Comparison of ENCODE assay signal across 16 mouse cellular contexts in the genomic region with DNA sequence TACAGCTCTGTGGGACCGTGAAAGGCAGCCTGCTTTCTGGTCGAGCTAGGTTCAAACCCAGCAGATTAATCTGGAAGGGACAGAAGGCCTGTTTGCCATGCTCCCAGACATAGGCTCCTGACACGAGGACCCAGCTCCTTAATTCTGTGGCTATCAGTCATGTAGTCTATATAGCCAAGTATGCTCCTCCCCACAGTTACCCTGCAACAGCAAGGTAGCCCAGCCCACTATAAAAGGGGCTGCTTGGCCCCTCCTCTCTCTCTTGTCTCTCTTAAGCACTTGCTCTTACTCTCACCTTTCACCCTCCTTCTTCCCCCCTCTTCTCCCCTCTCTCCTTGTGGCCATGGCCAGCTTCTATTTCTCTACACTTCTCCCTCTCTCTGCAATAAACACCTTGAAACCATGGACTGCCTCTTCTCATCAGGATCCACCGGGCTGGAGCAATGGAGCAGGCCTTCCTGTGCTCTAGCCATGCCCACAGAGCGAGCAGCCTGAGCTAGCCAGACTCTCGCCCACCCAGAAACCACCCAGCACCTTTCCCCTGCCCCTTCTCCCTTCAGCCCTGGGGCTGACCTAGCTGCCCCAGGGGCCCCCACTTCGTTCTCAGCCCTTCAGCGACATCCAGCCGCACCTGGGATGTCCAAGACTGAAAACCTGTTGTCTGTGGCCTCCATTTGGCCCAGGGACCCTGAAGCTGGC. TPM values are rescaled to one million over a fixed set of nuclear protein-coding genes. Genes with fewer than 3 reads are reported as not detected.
A peak's percentile ranks its signal among the peaks of the same experiment; 100 is the strongest.
DNase-seq lines count a peak whose midpoint lies in the region; ATAC-seq lines count a peak whose summit lies in the region.
"Had no signal": no experiment of that assay in that cellular context is flagged by ENCODE, and none has a peak within 500 bp of the region (broad histone marks: within the 10 kb centered on the region; RNA-seq: fewer than 3 reads in every experiment).

No protein-coding gene starts in this region.

- peaks cover 22% of the 10 kb centered on the region for H3K4me1 ChIP-seq in liver, embryonic 13.5 days (replicated peaks)
- H3K4me1 ChIP-seq: hindbrain, embryonic 13.5 days; intestine, embryonic 15.5 days; midbrain, embryonic 13.5 days had no signal

- H3K9ac ChIP-seq in liver, embryonic 13.5 days = peak overlapping the region; percentile 64
- H3K9ac ChIP-seq: hindbrain, embryonic 13.5 days; intestine, embryonic 15.5 days; limb, embryonic 12.5 days; midbrain, embryonic 13.5 days had no signal

- DNase-seq in spleen, postnatal 10 days (ENCODE audit: low spot score in 2 of 2) = peak; percentile 16 to 18
- no peak for DNase-seq in spleen, postnatal 36 days (ENCODE audit: low spot score in 2 of 2)
- DNase-seq in liver, embryonic 13.5 days = no peak
- DNase-seq in natural killer cell, adult 2 months (ENCODE audit: low spot score in 2 of 2) = no peak
- no peak for DNase-seq in adrenal gland, postnatal 4 days (ENCODE audit: low spot score in 2 of 2)
- DNase-seq: cerebellum, adult 9-10 months; gastrocnemius, postnatal 36 days had no signal

- peak; percentile 10 for ATAC-seq in common myeloid progenitor, adult 5-6 weeks (replicated peaks; ENCODE audit: low read depth, poor library complexity, severe bottlenecking)
- peak; percentile 61 for ATAC-seq in liver, embryonic 13.5 days (ENCODE audit: low read depth)
- peak; percentile 36 for ATAC-seq in megakaryocyte-erythroid progenitor cell, adult 5-6 weeks (replicated peaks; ENCODE audit: low FRiP score, low TSS enrichment, poor library complexity, severe bottlenecking)
- ATAC-seq: intestine, embryonic 15.5 days; midbrain, embryonic 13.5 days; Patski had no signal

- peak overlapping the region; percentile 42 for H3K4me3 ChIP-seq in liver, embryonic 13.5 days (replicated peaks)
- H3K4me3 ChIP-seq: hindbrain, embryonic 13.5 days; intestine, embryonic 15.5 days; left cerebral cortex, adult 2 months; limb, embryonic 12.5 days; midbrain, embryonic 13.5 days had no signal

- peak overlapping the region; percentile 64; the same call in 1 of the 2 replicates for H3K27ac ChIP-seq in liver, embryonic 13.5 days
- H3K27ac ChIP-seq: hindbrain, embryonic 13.5 days; intestine, embryonic 15.5 days; left cerebral cortex, adult 2 months; limb, embryonic 12.5 days; midbrain, embryonic 13.5 days had no signal

- H3K4me2 ChIP-seq in liver, embryonic 13.5 days = peak overlapping the region; percentile 64
- H3K4me2 ChIP-seq: hindbrain, embryonic 13.5 days; intestine, embryonic 15.5 days; limb, embryonic 12.5 days; midbrain, embryonic 13.5 days had no signal

- H3K27me3 ChIP-seq in liver, embryonic 13.5 days = no peaks in the 10 kb centered on the region
- H3K27me3 ChIP-seq: CH12.LX; hindbrain, embryonic 13.5 days; intestine, embryonic 15.5 days; limb, embryonic 12.5 days; midbrain, embryonic 13.5 days; Patski had no signal

- 21% methylated on average over 9 of the region's 9 CpGs for WGBS in liver, embryonic 13.5 days (ENCODE audit: insufficient replicate concordance)

- no peaks in the 10 kb centered on the region for H3K36me3 ChIP-seq in liver, embryonic 13.5 days
- H3K36me3 ChIP-seq: hindbrain, embryonic 13.5 days; intestine, embryonic 15.5 days; limb, embryonic 12.5 days; midbrain, embryonic 13.5 days had no signal

- H3K9me3 ChIP-seq in liver, embryonic 13.5 days (replicated peaks) = no peaks in the 10 kb centered on the region
- H3K9me3 ChIP-seq: hindbrain, embryonic 13.5 days; intestine, embryonic 15.5 days; limb, embryonic 12.5 days; midbrain, embryonic 13.5 days had no signal

RNA-seq across cellular contexts. Expression of gene Ttc39b, which starts 51.0 kb away (rescaled TPM):
- 1.5 and 5.8 TPM in 2 replicates for total RNA-seq in common myeloid progenitor, adult 5-6 weeks (2017)
- polyA plus RNA-seq in liver, embryonic 13.5 days (2015; fragmentation: Nextera tagmentation; extraction: Ambion mirVana) = 2.8 and 3.4 TPM in 2 replicates
- 7.9 and 11.5 TPM in 2 replicates for total RNA-seq in megakaryocyte-erythroid progenitor cell, adult 5-6 weeks (2014; fragmentation: Nextera tagmentation)
- 8.5 and 20.1 TPM in 2 replicates for total RNA-seq in megakaryocyte-erythroid progenitor cell, adult 5-6 weeks (2017)
- 10 to 100 TPM; 16.7 to 22.3 TPM for total RNA-seq in adrenal gland, postnatal 4 days (2021)

Comparison
In these comparisons a context has a peak if more than half of its experiments do, and no peak if none do; other contexts are left out.
1. DNase-seq: peak in spleen, postnatal 10 days (2 of 2); none in spleen, postnatal 36 days (0 of 2), liver, embryonic 13.5 days (single experiment), natural killer cell, adult 2 months (0 of 2) and adrenal gland, postnatal 4 days (0 of 2).
2. ATAC-seq: peak in every context shown above with its lines; median percentile 61 in liver, embryonic 13.5 days; 36 in megakaryocyte-erythroid progenitor cell, adult 5-6 weeks; 10 in common myeloid progenitor, adult 5-6 weeks.